Mouse (Mus musculus) liver, postnatal 0 days (tissue): ENCODE measurements around the gene Zbtb45.

Experiments used
- CTCF ChIP-seq: sonication (generic); IDR thresholded peaks from 2 replicates; pipeline ENCODE4 v1.5.1; 2016; ENCODE audit warnings: antibody characterized with exemption, low read depth
- EP300 ChIP-seq: IDR thresholded peaks from 2 replicates; pipeline ENCODE4 v1.6.1; 2016; ENCODE audit warnings: antibody characterized with exemption, low read depth, mild to moderate bottlenecking

GRCm38 (mm10) chr7:13013671-13014070 lies 3.8 kb upstream of the Zbtb45 start:
- TF ChIP-seq CTCF = no peak
- no peak for TF ChIP-seq EP300
